Mouse (Mus musculus): ENCODE results near the gene 5330417C22Rik.

The 5330417C22Rik gene

GRCm38 (mm10) chr3:108413634-108414360 is 122.5 kb downstream of the 5330417C22Rik start:
- DNase-seq (ENCODE audit: low spot score in 2 of 2): no peak

- no peak for DNase-seq (ENCODE audit: low spot score in 2 of 2)
Measured at GRCm38 (mm10) chr3:108411754-108412121, 124.6 kb downstream of the 5330417C22Rik start.

DNA sequence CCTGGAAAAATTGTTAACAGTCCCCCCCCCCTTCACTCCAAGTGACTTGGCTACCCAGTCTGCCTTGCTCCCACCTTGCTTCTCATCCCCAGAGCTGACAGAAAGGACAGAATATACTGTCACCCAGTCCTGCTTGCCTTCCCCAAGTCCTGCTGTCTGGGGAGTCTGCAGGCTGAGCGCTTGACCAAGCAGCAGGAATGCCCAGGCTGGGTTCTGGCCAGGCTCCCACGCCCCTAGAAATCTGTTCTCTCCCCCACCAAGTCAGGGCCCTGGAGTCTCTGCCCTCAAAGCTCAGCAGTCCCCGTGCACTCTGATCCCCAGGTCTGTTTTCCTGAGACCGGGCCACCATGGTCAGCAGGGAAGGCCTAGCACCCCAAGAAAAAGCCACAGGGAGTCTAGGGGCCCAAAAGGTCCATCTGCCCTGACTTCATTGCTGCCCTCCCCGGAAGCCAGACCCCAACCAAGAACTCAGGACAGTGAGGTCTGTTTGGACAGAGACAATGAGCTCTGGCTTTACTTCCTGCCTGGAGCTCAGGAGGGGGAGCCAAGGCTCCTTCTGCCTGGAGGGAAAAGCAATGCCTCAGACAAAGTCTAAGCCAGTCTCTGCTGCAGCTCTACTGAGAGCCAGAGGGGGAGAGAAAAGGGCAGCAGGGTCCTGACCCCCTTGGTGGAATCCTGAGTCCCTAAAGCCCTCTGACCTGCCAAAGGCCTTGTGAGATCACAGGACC is 125.1 kb downstream of the 5330417C22Rik start:
- DNase-seq (ENCODE audit: low spot score in 2 of 2): no peak

DNA sequence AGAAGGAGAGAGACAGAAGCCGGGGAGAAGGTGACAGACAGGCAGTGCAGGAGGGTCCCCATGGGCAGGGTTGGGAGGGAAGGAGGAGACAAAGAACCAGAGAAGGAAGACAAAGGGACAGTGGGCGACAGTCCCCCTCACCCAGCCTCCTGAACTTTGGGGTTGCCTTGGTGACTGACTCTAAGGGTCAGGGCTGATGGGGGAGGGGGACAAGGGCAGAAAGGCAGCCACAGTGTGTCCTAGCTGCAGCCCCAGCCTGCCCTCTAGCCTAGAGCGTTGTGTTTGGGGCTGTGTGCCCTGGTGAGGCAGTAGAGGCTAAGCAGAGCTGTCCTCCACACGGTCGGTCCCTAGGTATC is 126.0 kb downstream of the 5330417C22Rik start:
- no peak for DNase-seq (ENCODE audit: low spot score in 2 of 2)

- no peak for DNase-seq (ENCODE audit: low spot score in 2 of 2)
Measured at GRCm38 (mm10) chr3:108409656-108410358, 126.5 kb downstream of the 5330417C22Rik start.

GRCm38 (mm10) chr3:108408517-108409008 is 127.8 kb downstream of the 5330417C22Rik start:
- no peak for DNase-seq (ENCODE audit: low spot score in 2 of 2)

GRCm38 (mm10) chr3:108406306-108406885 is 129.9 kb downstream of the 5330417C22Rik start:
- peak in 1 of 2 experiments; percentile 68 for DNase-seq (ENCODE audit: low spot score in 2 of 2)
